Mouse (Mus musculus): Measurements from ENCODE around the gene Dlg4.

GRCm38 (mm10) chr11:70091986-70092783, 75.4 kb downstream of the Dlg4 start, which contains the start of gene Asgr2:
- TF ChIP-seq ZMIZ1 (IDR thresholded peaks at IDR 0.05; ENCODE audit: low read depth, low read length): no peak
- TF ChIP-seq POLR2A (IDR thresholded peaks at IDR 0.05; ENCODE audit: low read depth, low read length): no peak
- no peak for TF ChIP-seq JUND (conservative IDR thresholded peaks at IDR 0.05; ENCODE audit: low read depth, low read length)
- TF ChIP-seq KAT2A (IDR thresholded peaks at IDR 0.05; ENCODE audit: insufficient replicate concordance, low read length): no peak
- TF ChIP-seq USF1 (IDR thresholded peaks at IDR 0.05; ENCODE audit: low read depth, low read length): no peak
- TF ChIP-seq CTCF (conservative IDR thresholded peaks at IDR 0.05 in 1 of 2, IDR thresholded peaks at IDR 0.05 in 1 of 2; ENCODE audit: low read depth in 2 of 2, low read length in 2 of 2): no peak
- TF ChIP-seq MAX (IDR thresholded peaks at IDR 0.05; ENCODE audit: low read length): no peak
- no peak for TF ChIP-seq ELF1 (IDR thresholded peaks at IDR 0.05; ENCODE audit: low read depth, low read length)
- TF ChIP-seq ETS1 (conservative IDR thresholded peaks at IDR 0.05; ENCODE audit: low read depth, low read length): no peak
- no peak for TF ChIP-seq ZC3H11A (IDR thresholded peaks at IDR 0.05; ENCODE audit: low read depth, low read length)

Measured in CH12.LX (cell line).